Mouse (Mus musculus) stomach, embryonic 14.5 days (tissue): ENCODE results near the gene Itln1. TPM values are rescaled to one million over a fixed set of nuclear protein-coding genes. Genes with fewer than 3 reads are reported as not detected.
A peak's percentile ranks its signal among the peaks of the same experiment; 100 is the strongest.

Source experiments
- ATAC-seq: fragments of 200-750 bp; cut with Nextera tagmentation; 2 replicates; pipeline ENCODE4 v1.8.0; 2017; ENCODE audit warnings: low read depth, moderate TSS enrichment; ENCODE audit not compliant: insufficient number of reproducible peaks, insufficient read depth, low FRiP score
- H3K27ac ChIP-seq: fragments of 300-500 bp; sonication (generic); 2 replicates; pipeline ENCODE4 v1.5.1; 2014; ENCODE audit warnings: mild to moderate bottlenecking, low read length, moderate library complexity, mixed read lengths
- H3K27me3 ChIP-seq: fragments of 300-500 bp; sonication (generic); 2 replicates; pipeline ENCODE4 v1.6.1; 2014; ENCODE audit warnings: low read length, control low read depth, mixed read lengths; ENCODE audit not compliant: control insufficient read depth, insufficient read depth
- H3K36me3 ChIP-seq: fragments of 300-500 bp; sonication (generic); 2 replicates; pipeline ENCODE4 v1.6.1; 2014; ENCODE audit warnings: mild to moderate bottlenecking, control low read depth, low read length, moderate library complexity, mixed read lengths; ENCODE audit not compliant: control insufficient read depth, insufficient read depth
- H3K4me1 ChIP-seq: fragments of 300-500 bp; sonication (generic); 2 replicates; pipeline ENCODE4 v1.6.1; 2014; ENCODE audit warnings: low read length, control low read depth, mixed read lengths; ENCODE audit not compliant: control insufficient read depth, insufficient read depth
- H3K4me2 ChIP-seq: fragments of 300-500 bp; sonication (generic); replicated peaks from 2 replicates; pipeline ENCODE4 v1.6.1; 2014; ENCODE audit warnings: low read depth, low read length, control low read depth
- H3K4me3 ChIP-seq: fragments of 300-500 bp; sonication (generic); 2 replicates; pipeline ENCODE4 v1.5.1; 2014; ENCODE audit warnings: low read depth, low read length, control low read depth
- H3K9ac ChIP-seq: fragments of 300-500 bp; sonication (generic); replicated peaks from 2 replicates; pipeline ENCODE4 v1.6.1; 2014; ENCODE audit warnings: low read depth, mild to moderate bottlenecking, control low read depth, low read length, moderate library complexity, mixed read lengths
- H3K9me3 ChIP-seq: fragments of 300-500 bp; sonication (generic); 2 replicates; pipeline ENCODE4 v1.6.1; 2016; ENCODE audit warnings: low read depth, low read length, control low read depth; ENCODE audit not compliant: control insufficient read depth
- WGBS: fragments of 180-500 bp; shearing (Covaris S2); extraction: QIAGEN DNeasy Blood & Tissue Kit; methylation state at CpG from one replicate; pipeline ENCODE4 v1.1.7; 2014; 5-methylcytosine and 5-hydroxymethylcytosine counted together
- polyA plus RNA-seq: library from polyadenylated mRNA; unstranded; fragments of >200 nt; fragmentation: Nextera tagmentation; extraction: Ambion mirVana; gene quantifications from 2 replicates; pipeline ENCODE4 v1.2.1, GENCODE M21; 2014

Gene Itln1
- polyA plus RNA-seq, 1 experiment from 2014 or later: not detected

DNA sequence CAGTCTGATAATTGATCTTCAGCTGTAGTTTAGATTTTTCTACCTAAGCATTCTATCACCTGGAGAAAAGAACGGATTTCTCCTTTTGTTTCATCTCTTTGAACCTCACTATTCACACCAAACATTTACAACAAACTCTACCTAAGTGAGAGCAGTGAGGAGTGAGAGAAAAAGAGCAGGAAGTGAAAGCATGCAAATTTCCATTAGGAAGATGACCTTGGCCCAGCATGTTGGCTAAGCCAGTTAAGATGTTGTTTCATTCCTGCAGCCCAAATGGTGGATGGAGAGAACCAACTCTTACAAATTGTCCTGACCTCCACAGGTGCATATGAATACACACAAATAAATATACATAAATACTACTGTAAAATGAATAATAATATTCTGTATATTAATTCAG lies 5.6 kb upstream of the Itln1 start:
- Histone ChIP-seq H3K27ac (no peak overlapping the region), H3K27me3 (no peaks in the 10 kb centered on the region), H3K4me2 (no peak overlapping the region), H3K36me3 (no peaks in the 10 kb centered on the region), H3K4me3 (no peak overlapping the region), H3K9me3 (no peaks in the 10 kb centered on the region; the same call in 1 of the 2 replicates), H3K4me1 (no peaks in the 10 kb centered on the region), H3K9ac (no peak overlapping the region)
- ATAC-seq: no peak
- WGBS: 69% methylated on average over 1 of the region's 1 CpGs

DNA sequence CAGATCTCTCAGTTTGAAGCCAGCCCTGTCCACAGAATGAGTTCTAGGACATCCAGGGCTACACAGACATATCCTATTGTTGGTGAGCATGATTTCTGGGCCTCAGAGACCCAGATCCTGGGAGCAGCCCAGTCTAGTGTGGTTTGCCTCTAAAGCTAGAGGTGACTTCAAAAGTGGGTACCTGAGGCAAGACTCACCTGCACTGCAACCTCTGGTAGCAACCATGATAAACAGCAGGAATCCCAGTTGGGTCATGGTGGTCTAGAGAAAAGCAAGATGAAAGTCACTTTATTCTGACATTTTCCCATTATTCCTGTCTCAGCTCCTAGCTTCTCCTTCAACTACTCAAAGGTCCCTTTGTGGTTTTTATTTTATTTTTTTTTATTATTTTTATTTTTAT lies 537 bp downstream of the Itln1 start:
- Histone ChIP-seq H3K9me3 (no peaks in the 10 kb centered on the region; the same call in 1 of the 2 replicates), H3K36me3 (no peaks in the 10 kb centered on the region), H3K27me3 (no peaks in the 10 kb centered on the region), H3K27ac (no peak overlapping the region), H3K9ac (no peak overlapping the region), H3K4me1 (no peaks in the 10 kb centered on the region), H3K4me2 (no peak overlapping the region), H3K4me3 (no peak overlapping the region)
- ATAC-seq: no peak

DNA sequence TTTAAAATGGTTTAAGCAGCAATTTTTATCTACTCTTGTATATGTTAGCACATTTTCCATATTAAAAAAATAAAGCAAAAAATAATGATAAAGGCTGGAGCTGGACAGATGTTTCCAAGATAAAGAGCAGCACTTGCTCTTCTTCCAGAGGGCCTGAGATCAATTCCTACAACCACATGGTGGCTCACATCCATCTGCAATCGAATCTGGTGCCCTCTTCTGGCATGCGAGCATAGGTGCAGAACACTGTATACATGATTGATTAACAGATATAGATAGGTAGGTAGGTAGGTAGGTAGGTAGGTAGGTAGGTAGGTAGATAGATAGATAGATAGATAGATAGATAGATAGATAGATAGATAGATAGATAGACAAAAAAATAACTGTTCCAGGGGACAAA lies 2.3 kb downstream of the Itln1 start:
- no peak overlapping the region for H3K9ac ChIP-seq
- WGBS: 61% methylated on average over 2 of the region's 2 CpGs
- H3K9me3 ChIP-seq: no peaks in the 10 kb centered on the region
- no peak overlapping the region for H3K4me3 ChIP-seq
- no peak overlapping the region for H3K4me2 ChIP-seq
- no peak for ATAC-seq
- no peak overlapping the region for H3K27ac ChIP-seq
- H3K4me1 ChIP-seq: no peaks in the 10 kb centered on the region
- no peaks in the 10 kb centered on the region for H3K36me3 ChIP-seq
- H3K27me3 ChIP-seq: no peaks in the 10 kb centered on the region

DNA sequence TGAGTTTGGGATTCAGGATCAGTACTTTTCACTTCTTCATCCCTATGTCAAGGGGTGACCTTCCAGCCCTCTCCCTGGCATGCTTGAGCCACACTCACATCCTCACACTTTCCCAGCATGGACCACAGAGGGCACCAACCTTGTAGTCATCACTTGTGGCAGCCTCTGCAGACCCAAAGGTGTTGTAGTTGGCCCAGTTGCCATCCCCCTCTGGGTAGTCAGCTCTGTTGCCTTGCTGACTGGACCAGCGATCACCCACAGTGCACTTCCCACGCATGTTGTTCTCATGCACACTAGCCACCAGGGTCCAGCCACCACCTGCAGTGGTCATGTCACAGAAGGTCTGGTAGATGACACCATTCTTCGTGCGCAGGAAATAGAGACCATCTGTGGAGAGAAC lies 3.7 kb downstream of the Itln1 start:
- Histone ChIP-seq H3K9me3 (no peaks in the 10 kb centered on the region), H3K4me2 (no peak overlapping the region), H3K9ac (no peak overlapping the region), H3K27ac (no peak overlapping the region), H3K36me3 (no peaks in the 10 kb centered on the region), H3K4me3 (no peak overlapping the region), H3K4me1 (no peaks in the 10 kb centered on the region), H3K27me3 (no peaks in the 10 kb centered on the region)
- no peak for ATAC-seq
- 85% methylated on average over 4 of the region's 4 CpGs for WGBS

DNA sequence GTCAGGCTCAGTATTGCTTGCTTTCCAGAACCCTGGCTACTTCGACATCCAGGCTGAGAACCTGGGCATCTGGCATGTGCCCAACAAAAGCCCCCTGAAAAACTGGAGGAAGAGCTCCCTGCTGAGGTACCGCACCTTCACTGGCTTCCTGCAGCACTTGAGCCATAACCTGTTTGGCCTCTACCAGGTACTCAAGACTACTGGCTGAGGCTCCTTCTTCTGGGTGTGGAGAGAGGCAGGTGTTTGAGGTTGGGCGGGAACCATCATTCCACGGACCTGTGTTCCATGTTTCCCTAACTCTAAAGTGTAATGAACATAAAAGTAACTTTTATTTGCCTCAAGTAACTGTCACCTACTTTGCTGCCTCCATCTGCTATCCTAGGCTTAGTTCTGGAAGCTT lies 19.5 kb downstream of the Itln1 start:
- H3K9me3 ChIP-seq: no peaks in the 10 kb centered on the region
- no peaks in the 10 kb centered on the region for H3K36me3 ChIP-seq
- H3K9ac ChIP-seq: no peak overlapping the region
- H3K27me3 ChIP-seq: no peaks in the 10 kb centered on the region
- ATAC-seq: no peak
- H3K4me2 ChIP-seq: no peak overlapping the region
- H3K4me1 ChIP-seq: no peaks in the 10 kb centered on the region
- H3K27ac ChIP-seq: no peak overlapping the region
- no peak overlapping the region for H3K4me3 ChIP-seq
- WGBS: 78% methylated on average over 4 of the region's 4 CpGs

DNA sequence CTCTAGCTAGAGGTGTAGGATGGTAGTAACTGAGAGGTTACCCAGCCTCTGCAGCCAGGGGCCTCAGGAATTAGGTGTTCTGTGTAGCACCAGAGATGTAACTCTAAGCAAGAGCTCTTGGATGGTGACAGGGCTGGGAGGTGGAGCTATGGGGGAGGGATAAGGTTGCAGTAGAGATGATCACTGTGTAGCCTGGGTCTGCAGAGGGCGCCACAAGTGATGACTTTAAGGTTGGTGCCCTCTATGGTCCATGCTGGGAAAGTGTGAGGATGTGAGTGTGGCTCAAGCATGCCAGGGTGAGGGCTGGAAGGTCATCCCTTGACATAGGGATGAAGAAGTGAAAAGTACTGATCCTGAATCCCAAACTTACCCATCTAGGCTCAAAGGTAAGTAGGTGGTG lies 20.1 kb downstream of the Itln1 start:
- ATAC-seq: no peak
- no peaks in the 10 kb centered on the region for H3K36me3 ChIP-seq
- no peaks in the 10 kb centered on the region for H3K27me3 ChIP-seq
- H3K4me2 ChIP-seq: no peak overlapping the region
- no peaks in the 10 kb centered on the region for H3K9me3 ChIP-seq
- H3K27ac ChIP-seq: no peak overlapping the region
- H3K4me3 ChIP-seq: no peak overlapping the region
- H3K9ac ChIP-seq: no peak overlapping the region
- no peaks in the 10 kb centered on the region for H3K4me1 ChIP-seq
- 16% methylated on average over 1 of the region's 1 CpGs for WGBS

DNA sequence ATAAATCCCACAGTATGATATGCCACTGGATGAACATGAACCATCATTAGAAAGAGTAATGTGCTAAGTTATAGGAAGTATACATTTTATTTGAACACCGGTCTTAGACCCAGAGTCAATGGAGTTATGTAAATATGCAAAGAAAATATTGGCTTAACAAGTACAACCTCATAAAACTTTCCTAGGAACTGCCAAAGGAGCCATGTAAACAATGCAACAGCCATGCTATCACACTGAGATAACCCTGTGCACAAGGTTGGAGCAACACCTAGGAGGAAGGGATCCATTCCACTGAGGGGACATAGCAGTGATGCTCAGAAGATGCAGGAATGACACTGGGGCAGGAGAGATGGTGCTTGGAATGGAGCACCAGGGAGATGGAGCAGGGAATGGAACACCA lies 21.3 kb downstream of the Itln1 start:
- H3K4me3 ChIP-seq: no peak overlapping the region
- no peak overlapping the region for H3K27ac ChIP-seq
- H3K4me1 ChIP-seq: no peaks in the 10 kb centered on the region
- H3K36me3 ChIP-seq: no peaks in the 10 kb centered on the region
- peak; percentile 58; the same call in 1 of the 2 replicates for ATAC-seq
- no peaks in the 10 kb centered on the region for H3K27me3 ChIP-seq
- H3K9me3 ChIP-seq: no peaks in the 10 kb centered on the region
- H3K4me2 ChIP-seq: no peak overlapping the region
- no peak overlapping the region for H3K9ac ChIP-seq
- WGBS: 67% methylated on average over 1 of the region's 1 CpGs

DNA sequence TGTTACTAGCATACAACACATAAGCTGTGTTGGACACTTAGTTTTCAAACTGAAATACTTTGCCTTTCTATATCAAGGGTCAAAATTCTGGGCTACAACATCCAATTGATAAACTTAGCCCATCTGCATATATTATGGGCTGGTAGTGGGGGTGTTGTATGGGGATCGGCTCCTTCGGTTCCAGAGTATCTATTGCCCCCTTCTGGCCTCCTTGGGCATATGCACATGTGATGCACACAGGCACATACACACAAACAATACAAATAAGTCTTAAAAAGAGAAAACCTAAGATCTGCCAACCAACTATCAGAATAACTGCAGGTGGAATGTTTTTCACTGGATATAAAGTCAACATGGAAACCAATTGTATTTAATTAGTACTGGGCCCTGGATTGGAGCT lies 21.9 kb downstream of the Itln1 start:
- Histone ChIP-seq H3K36me3 (no peaks in the 10 kb centered on the region), H3K4me2 (no peak overlapping the region), H3K9me3 (no peaks in the 10 kb centered on the region), H3K27me3 (no peaks in the 10 kb centered on the region), H3K27ac (no peak overlapping the region), H3K4me3 (no peak overlapping the region), H3K4me1 (no peaks in the 10 kb centered on the region), H3K9ac (no peak overlapping the region)
- ATAC-seq: no peak
- 91% methylated on average over 2 of the region's 2 CpGs for WGBS

DNA sequence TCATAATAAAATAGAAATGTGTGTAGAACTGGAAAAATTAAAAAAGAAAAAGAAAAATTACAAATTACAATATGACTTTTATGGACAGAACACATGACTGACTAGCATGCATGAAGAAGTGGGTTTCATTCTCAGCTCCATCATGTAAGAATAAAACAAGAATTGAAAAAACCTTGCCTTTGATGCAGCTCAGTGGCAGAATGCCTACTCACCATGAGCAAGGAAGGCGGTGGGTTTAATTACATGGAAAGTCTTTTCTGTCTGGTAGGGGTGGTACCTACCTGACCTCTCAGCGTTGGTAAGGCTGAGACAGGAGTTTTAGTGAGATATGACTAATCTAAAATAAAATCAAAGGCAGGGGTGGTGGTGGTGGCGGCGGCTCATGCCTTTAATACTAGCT lies 30.5 kb downstream of the Itln1 start:
- Histone ChIP-seq H3K27ac (no peak overlapping the region), H3K4me3 (peak overlapping the region; percentile 47), H3K9me3 (no peaks in the 10 kb centered on the region), H3K9ac (no peak overlapping the region), H3K4me1 (0 out of 2 replicates have a peak, but pooled peaks cover 3% of the 10 kb centered on the region), H3K4me2 (peak overlapping the region; percentile 50), H3K27me3 (no peaks in the 10 kb centered on the region), H3K36me3 (no peaks in the 10 kb centered on the region)
- WGBS: 75% methylated on average over 4 of the region's 4 CpGs
- ATAC-seq: no peak
